Mouse (Mus musculus) kidney, embryonic 15.5 days (tissue): ENCODE results near the gene Rai1. TPM values are rescaled to one million over a fixed set of nuclear protein-coding genes. Genes with fewer than 3 reads are reported as not detected.

Experiments
- ATAC-seq: fragments of 200-750 bp; cut with Nextera tagmentation; replicated peaks from 2 replicates; pipeline ENCODE4 v1.8.0; 2017; ENCODE audit warnings: moderate TSS enrichment; ENCODE audit not compliant: low FRiP score
- H3K27ac ChIP-seq: fragments of 300-500 bp; sonication (generic); 2 replicates; pipeline ENCODE4 v1.5.1; 2015; ENCODE audit warnings: mild to moderate bottlenecking, inconsistent platforms
- H3K27me3 ChIP-seq: fragments of 300-500 bp; sonication (generic); 2 replicates; pipeline ENCODE4 v1.6.1; 2015; ENCODE audit warnings: inconsistent platforms
- H3K36me3 ChIP-seq: fragments of 300-500 bp; sonication (generic); 2 replicates; pipeline ENCODE4 v1.6.1; 2015; ENCODE audit warnings: inconsistent platforms
- H3K4me1 ChIP-seq: fragments of 300-500 bp; sonication (generic); 2 replicates; pipeline ENCODE4 v1.6.1; 2015; ENCODE audit warnings: inconsistent platforms
- H3K4me2 ChIP-seq: fragments of 300-500 bp; sonication (generic); 2 replicates; pipeline ENCODE4 v1.6.1; 2015; ENCODE audit warnings: moderate library complexity, mild to moderate bottlenecking, inconsistent platforms
- H3K4me3 ChIP-seq: fragments of 300-500 bp; sonication (generic); replicated peaks from 2 replicates; pipeline ENCODE4 v1.5.1; 2015; ENCODE audit warnings: mild to moderate bottlenecking, inconsistent platforms
- H3K9ac ChIP-seq: fragments of 300-500 bp; sonication (generic); 2 replicates; pipeline ENCODE4 v1.6.1; 2015; ENCODE audit warnings: mild to moderate bottlenecking, inconsistent platforms
- H3K9me3 ChIP-seq: fragments of 300-500 bp; sonication (generic); replicated peaks from 2 replicates; pipeline ENCODE4 v1.6.1; 2016; ENCODE audit warnings: inconsistent platforms
- WGBS: fragments of 180-500 bp; shearing (Covaris S2); methylation state at CpG from one replicate; pipeline ENCODE4 v1.1.7; 2015; ENCODE audit warnings: mixed read lengths; 5-methylcytosine and 5-hydroxymethylcytosine counted together
- polyA plus RNA-seq: library from polyadenylated mRNA; unstranded; fragments of >200 nt; fragmentation: Nextera tagmentation; extraction: Ambion mirVana; gene quantifications from 2 replicates; pipeline ENCODE4 v1.2.1, GENCODE M21; 2015

Gene Rai1
- polyA plus RNA-seq, 1 experiment from 2014 or later: 23.4 TPM

GRCm38 (mm10) chr11:60188275-60188853 lies 83.6 kb downstream of the Rai1 start:
- Histone ChIP-seq H3K27me3 (no peaks in the 10 kb centered on the region), H3K4me2 (no peak overlapping the region), H3K9ac (no peak overlapping the region), H3K27ac (no peak overlapping the region), H3K36me3 (peaks cover 84% of the 10 kb centered on the region), H3K4me1 (peaks cover 47% of the 10 kb centered on the region), H3K4me3 (no peak overlapping the region), H3K9me3 (no peaks in the 10 kb centered on the region)
- ATAC-seq: no peak
- WGBS: 90% methylated on average over 25 of the region's 25 CpGs

- whole genome bisulfite sequencing: 69% methylated on average over 21 of the region's 21 CpGs
These were observed 84.8 kb downstream of the Rai1 start for GRCm38 (mm10) chr11:60189501-60190040.

GRCm38 (mm10) chr11:60190055-60190641 lies 85.3 kb downstream of the Rai1 start:
- Histone ChIP-seq H3K4me1 (peaks cover 30% of the 10 kb centered on the region), H3K27ac (peak overlapping the region; percentile 28; the same call in 1 of the 2 replicates), H3K4me3 (no peak overlapping the region), H3K27me3 (no peaks in the 10 kb centered on the region), H3K9me3 (0 out of 2 replicates have a peak, but pooled peaks cover 8% of the 10 kb centered on the region), H3K4me2 (no peak overlapping the region), H3K9ac (no peak overlapping the region), H3K36me3 (peaks cover 99% of the 10 kb centered on the region)
- ATAC-seq: no peak
- WGBS: 88% methylated on average over 17 of the region's 17 CpGs

More at GRCm38 (mm10) chr11:60189501-60190040, 84.8 kb downstream of the Rai1 start:
- Histone ChIP-seq H3K4me3 (no peak overlapping the region), H3K27ac (peak overlapping the region; percentile 49), H3K9me3 (0 out of 2 replicates have a peak, but pooled peaks cover 3% of the 10 kb centered on the region), H3K36me3 (peaks cover 96% of the 10 kb centered on the region), H3K4me1 (peaks cover 35% of the 10 kb centered on the region), H3K4me2 (no peak overlapping the region), H3K27me3 (no peaks in the 10 kb centered on the region), H3K9ac (no peak overlapping the region)
- no peak for ATAC-seq

- Histone ChIP-seq H3K9ac (no peak overlapping the region), H3K4me3 (no peak overlapping the region), H3K9me3 (0 out of 2 replicates have a peak, but pooled peaks cover 8% of the 10 kb centered on the region), H3K4me1 (peaks cover 20% of the 10 kb centered on the region; the same call in 1 of the 2 replicates), H3K4me2 (no peak overlapping the region), H3K27me3 (no peaks in the 10 kb centered on the region), H3K27ac (no peak overlapping the region), H3K36me3 (peaks cover 98% of the 10 kb centered on the region)
- WGBS: 61% methylated on average over 6 of the region's 6 CpGs
- ATAC-seq: no peak
These were observed 87.7 kb downstream of the Rai1 start for GRCm38 (mm10) chr11:60192534-60192933.

GRCm38 (mm10) chr11:60193556-60193955 lies 88.7 kb downstream of the Rai1 start:
- H3K4me1 ChIP-seq: peaks cover 20% of the 10 kb centered on the region; the same call in 1 of the 2 replicates
- peaks cover 98% of the 10 kb centered on the region for H3K36me3 ChIP-seq
- WGBS: 88% methylated on average over 4 of the region's 4 CpGs
- no peak overlapping the region for H3K4me3 ChIP-seq
- H3K27ac ChIP-seq: no peak overlapping the region
- no peak for ATAC-seq
- H3K9ac ChIP-seq: no peak overlapping the region
- no peaks in the 10 kb centered on the region for H3K27me3 ChIP-seq
- no peak overlapping the region for H3K4me2 ChIP-seq
- 0 out of 2 replicates have a peak, but pooled peaks cover 8% of the 10 kb centered on the region for H3K9me3 ChIP-seq

- peaks cover 95% of the 10 kb centered on the region for H3K36me3 ChIP-seq
These were observed 90.3 kb downstream of the Rai1 start for GRCm38 (mm10) chr11:60195108-60195507.

GRCm38 (mm10) chr11:60196344-60196743 lies 91.5 kb downstream of the Rai1 start:
- H3K9me3 ChIP-seq: 0 out of 2 replicates have a peak, but pooled peaks cover 8% of the 10 kb centered on the region
- H3K4me1 ChIP-seq: peaks cover 14% of the 10 kb centered on the region
- peaks cover 95% of the 10 kb centered on the region for H3K36me3 ChIP-seq
- H3K27me3 ChIP-seq: no peaks in the 10 kb centered on the region
- H3K4me3 ChIP-seq: no peak overlapping the region
- 76% methylated on average over 5 of the region's 5 CpGs for WGBS
- ATAC-seq: no peak
- no peak overlapping the region for H3K9ac ChIP-seq
- H3K27ac ChIP-seq: no peak overlapping the region
- H3K4me2 ChIP-seq: no peak overlapping the region

More at GRCm38 (mm10) chr11:60195108-60195507, 90.3 kb downstream of the Rai1 start:
- H3K9me3 ChIP-seq: 0 out of 2 replicates have a peak, but pooled peaks cover 8% of the 10 kb centered on the region
- H3K4me3 ChIP-seq: no peak overlapping the region
- no peak overlapping the region for H3K9ac ChIP-seq
- peaks cover 15% of the 10 kb centered on the region for H3K4me1 ChIP-seq
- no peak overlapping the region for H3K27ac ChIP-seq
- no peak for ATAC-seq
- no peaks in the 10 kb centered on the region for H3K27me3 ChIP-seq
- no peak overlapping the region for H3K4me2 ChIP-seq

- H3K27me3 ChIP-seq: no peaks in the 10 kb centered on the region
- 79% methylated on average over 24 of the region's 24 CpGs for WGBS
- peak overlapping the region; percentile 19; the same call in 1 of the 2 replicates for H3K27ac ChIP-seq
These were observed 93.3 kb downstream of the Rai1 start for GRCm38 (mm10) chr11:60197998-60198619.

GRCm38 (mm10) chr11:60198651-60199050 lies 93.8 kb downstream of the Rai1 start:
- peaks cover 11% of the 10 kb centered on the region for H3K4me1 ChIP-seq
- no peak overlapping the region for H3K27ac ChIP-seq
- no peak overlapping the region for H3K9ac ChIP-seq
- ATAC-seq: no peak
- H3K27me3 ChIP-seq: no peaks in the 10 kb centered on the region
- H3K4me3 ChIP-seq: no peak overlapping the region
- H3K9me3 ChIP-seq: 0 out of 2 replicates have a peak, but pooled peaks cover 8% of the 10 kb centered on the region
- no peak overlapping the region for H3K4me2 ChIP-seq
- peaks cover 96% of the 10 kb centered on the region for H3K36me3 ChIP-seq
- 83% methylated on average over 12 of the region's 12 CpGs for WGBS

More at GRCm38 (mm10) chr11:60197998-60198619, 93.3 kb downstream of the Rai1 start:
- Histone ChIP-seq H3K4me1 (peaks cover 11% of the 10 kb centered on the region), H3K9ac (no peak overlapping the region), H3K36me3 (peaks cover 96% of the 10 kb centered on the region), H3K4me2 (no peak overlapping the region), H3K9me3 (0 out of 2 replicates have a peak, but pooled peaks cover 8% of the 10 kb centered on the region), H3K4me3 (no peak overlapping the region)
- no peak for ATAC-seq

- peaks cover 96% of the 10 kb centered on the region for H3K36me3 ChIP-seq
- no peak overlapping the region; the same call in 1 of the 2 replicates for H3K9ac ChIP-seq
- no peak overlapping the region for H3K4me3 ChIP-seq
- H3K4me2 ChIP-seq: 0 out of 2 replicates have a peak overlapping the region, but pooled peaks have one; percentile 17
- peaks cover 11% of the 10 kb centered on the region for H3K4me1 ChIP-seq
- ATAC-seq: peak; percentile 68
- 0 out of 2 replicates have a peak, but pooled peaks cover 4% of the 10 kb centered on the region for H3K9me3 ChIP-seq
- H3K27me3 ChIP-seq: no peaks in the 10 kb centered on the region
- peak overlapping the region; percentile 49; the same call in 1 of the 2 replicates for H3K27ac ChIP-seq
- 12% methylated on average over 18 of the region's 18 CpGs for WGBS
These were observed 94.9 kb downstream of the Rai1 start for GRCm38 (mm10) chr11:60199702-60200184.

GRCm38 (mm10) chr11:60200384-60200783 lies 95.6 kb downstream of the Rai1 start:
- WGBS: 75% methylated on average over 11 of the region's 11 CpGs
- Histone ChIP-seq H3K27me3 (no peaks in the 10 kb centered on the region), H3K4me3 (no peak overlapping the region), H3K27ac (peak overlapping the region; percentile 49; the same call in 1 of the 2 replicates), H3K4me2 (no peak overlapping the region), H3K36me3 (peaks cover 96% of the 10 kb centered on the region), H3K9me3 (no peaks in the 10 kb centered on the region), H3K9ac (no peak overlapping the region), H3K4me1 (peaks cover 11% of the 10 kb centered on the region)
- no peak for ATAC-seq
